Mouse (Mus musculus) CD4-positive, CD25-positive, alpha-beta regulatory T cell, adult 4 months (primary cell): ENCODE data around the gene Rab3b. TPM values are rescaled to one million over a fixed set of nuclear protein-coding genes. Genes with fewer than 3 reads are reported as not detected.

Experiments used
- ATAC-seq: one replicate; pipeline ENCODE4 v1.8.0; 2017
- polyA plus RNA-seq, 2 experiments: library from polyadenylated mRNA; unstranded; fragments of 100-300 nt; shearing (Covaris generic); gene quantifications; one replicate each; pipeline ENCODE4 v1.2.1; 2017

Gene Rab3b
- not detected for polyA plus RNA-seq

- ATAC-seq = peak; percentile 64
Measured at GRCm38 (mm10) chr4:108878963-108879822, at the start of gene Rab3b. Rab3b (plus strand) TSS chr4:108879063.

GRCm38 (mm10) chr4:108830698-108831097 is 48.2 kb upstream of the Rab3b start:
- ATAC-seq = no peak

GRCm38 (mm10) chr4:108832916-108833827 is 45.7 kb upstream of the Rab3b start, which contains the start of gene Btf3l4:
Btf3l4 (minus strand) TSS chr4:108833614.
- ATAC-seq = peak; percentile 88

- peak; percentile 16 for ATAC-seq
Measured at GRCm38 (mm10) chr4:108833828-108834114, 45.1 kb upstream of the Rab3b start.

DNA sequence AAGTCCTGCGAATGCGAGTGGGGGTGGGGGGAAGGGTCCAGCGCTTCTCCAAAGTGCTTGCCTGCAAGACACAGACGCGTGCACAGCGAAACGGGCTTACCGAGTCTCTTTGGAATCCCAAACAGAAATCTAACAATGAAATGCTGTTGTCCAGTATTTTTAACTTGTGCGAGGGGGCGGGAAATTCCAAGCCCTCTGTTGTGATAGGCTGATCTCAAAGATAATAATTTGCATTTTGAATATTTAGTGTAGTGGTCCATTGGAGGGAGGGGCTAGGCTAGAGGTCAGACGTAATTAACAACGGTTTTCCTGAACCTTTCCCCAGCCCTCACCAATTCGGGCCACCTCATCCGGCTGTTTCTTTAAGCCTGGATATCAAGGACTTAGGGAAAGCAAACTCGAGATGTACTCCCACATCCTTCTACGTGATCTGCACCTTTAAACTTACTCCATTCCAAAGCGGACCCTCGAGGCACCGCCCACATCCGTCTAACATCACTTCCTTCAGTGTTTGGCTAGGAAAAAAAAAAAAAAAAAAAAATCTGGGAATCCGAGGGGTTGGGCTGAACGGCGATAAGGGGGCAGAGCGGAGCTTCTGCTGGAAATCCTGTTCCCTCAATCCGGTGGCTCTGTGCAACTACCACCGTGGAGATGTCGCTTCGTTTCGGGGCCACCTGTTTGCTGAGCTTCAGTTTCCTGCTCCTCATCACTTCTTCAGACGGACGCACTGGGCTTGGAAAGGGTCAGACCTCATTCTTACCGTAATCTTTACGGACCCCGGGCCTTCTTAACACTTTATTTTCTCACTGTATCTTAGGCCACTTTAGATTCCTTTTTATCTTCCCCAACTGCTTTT is 44.5 kb upstream of the Rab3b start, which contains the start of gene Txndc12:
Gene Txndc12, plus strand, starts transcription at position 487 of the 856 bp plus-strand sequence.
- peak; percentile 59 for ATAC-seq

- no peak for ATAC-seq
Measured at GRCm38 (mm10) chr4:108834971-108835311, 43.9 kb upstream of the Rab3b start.

GRCm38 (mm10) chr4:108835496-108835895 is 43.4 kb upstream of the Rab3b start:
- ATAC-seq = no peak

DNA sequence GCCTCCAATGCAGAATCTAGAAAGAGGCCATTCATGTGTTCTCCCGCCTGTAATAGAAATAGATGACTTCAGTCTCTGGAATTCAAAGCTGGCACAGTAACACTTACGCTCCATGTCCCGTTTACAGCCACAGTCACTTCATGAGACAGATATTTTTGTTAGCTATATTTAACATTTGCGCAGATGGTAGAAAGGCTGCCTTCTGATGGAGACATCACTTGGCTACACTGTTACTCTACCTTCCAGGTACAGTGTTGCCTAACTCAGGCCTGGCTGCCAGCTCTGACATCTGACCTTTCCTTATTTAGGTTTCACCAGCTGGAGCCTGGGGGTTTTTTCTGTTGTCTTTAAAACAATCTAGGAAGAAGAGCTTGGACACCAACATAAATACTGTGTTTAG is 40.8 kb upstream of the Rab3b start:
- ATAC-seq = no peak

DNA sequence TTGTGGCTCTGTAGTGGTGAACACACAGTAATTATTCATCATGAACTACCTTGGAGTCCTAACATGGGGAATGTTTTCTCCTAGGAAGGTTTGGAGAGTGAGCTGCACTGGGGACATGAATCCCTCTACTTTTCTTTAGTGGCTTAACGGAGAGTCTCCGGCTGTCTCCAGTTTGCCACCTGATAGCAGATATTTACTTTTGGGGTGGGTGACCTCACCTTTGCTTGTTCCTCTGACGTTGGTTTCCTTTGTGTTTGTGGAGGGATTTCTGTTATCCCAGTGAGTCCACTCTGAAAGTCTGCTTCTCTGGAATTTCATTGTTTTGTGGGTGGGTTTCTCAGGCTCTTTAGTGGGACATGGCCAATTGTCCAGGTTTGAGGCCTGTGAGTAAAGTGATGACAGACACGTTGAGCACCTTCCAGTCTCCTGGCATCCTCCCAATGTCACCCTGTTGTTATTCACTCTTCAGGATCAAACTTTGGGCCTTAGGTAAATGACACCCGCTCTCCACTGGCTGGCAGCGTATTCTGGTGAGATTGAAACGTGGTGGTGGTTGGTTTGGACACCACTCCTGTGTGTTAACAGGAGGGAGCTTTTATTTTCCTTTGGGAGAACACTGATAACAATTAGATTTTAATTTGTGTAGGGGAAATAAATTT is 36.8 kb upstream of the Rab3b start:
- no peak for ATAC-seq

- ATAC-seq = no peak
Measured at GRCm38 (mm10) chr4:108843336-108843735, 35.5 kb upstream of the Rab3b start.

DNA sequence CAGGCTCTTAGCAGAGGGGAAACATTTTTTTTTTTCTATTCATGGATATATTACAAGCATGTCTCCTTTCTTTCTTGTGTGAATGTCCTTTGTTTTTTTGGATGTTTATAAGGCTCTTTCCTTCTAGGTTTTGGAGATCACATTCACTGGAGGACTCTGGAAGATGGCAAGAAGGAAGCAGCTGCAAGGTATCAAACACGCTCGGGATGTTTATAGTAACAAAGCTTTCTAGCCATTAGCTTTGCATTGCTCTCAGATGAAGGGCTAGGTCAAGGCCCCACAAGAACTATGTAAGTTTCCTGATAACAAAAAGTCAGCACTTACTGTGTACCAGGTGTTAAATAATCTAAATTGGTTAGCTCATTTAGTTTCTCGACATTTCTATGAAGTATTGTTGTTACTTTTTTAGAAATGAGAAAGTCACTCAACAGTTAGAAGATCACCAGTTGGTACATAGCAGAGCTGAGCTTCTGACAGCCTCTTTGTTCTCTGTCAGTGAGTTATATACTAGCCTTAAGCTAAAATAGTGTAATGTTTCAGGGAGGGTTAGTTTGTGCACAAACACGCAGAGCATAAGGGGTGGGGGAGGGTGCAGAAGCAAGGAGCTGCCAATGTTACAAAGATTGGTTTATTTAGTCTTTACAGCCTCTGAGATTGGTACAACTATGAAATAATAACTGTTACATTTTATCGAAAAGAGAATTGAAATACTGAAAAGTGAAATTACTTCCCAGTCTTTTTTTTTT is 32.9 kb upstream of the Rab3b start:
- ATAC-seq = no peak

- ATAC-seq = peak; percentile 93
Measured at GRCm38 (mm10) chr4:108847715-108848504, 31.0 kb upstream of the Rab3b start, which contains the start of gene Kti12. Kti12 (plus strand) TSS chr4:108847785.

DNA sequence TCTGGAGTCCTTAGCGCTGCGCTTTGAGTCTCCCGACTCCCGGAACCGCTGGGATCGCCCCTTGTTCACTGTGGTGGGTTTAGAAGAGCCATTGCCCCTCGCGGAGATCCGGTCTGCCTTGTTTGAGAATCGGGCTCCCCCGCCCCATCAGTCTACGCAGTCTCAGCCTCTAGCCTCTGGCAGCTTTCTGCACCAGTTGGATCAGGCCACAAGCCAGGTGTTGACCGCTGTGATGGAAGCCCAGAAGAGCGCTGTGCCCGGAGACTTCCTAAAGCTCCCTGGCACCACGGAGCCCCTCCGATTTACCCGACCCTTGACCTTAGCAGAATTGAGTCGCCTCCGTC is 30.4 kb upstream of the Rab3b start, which contains the start of gene A730015C16Rik:
Gene A730015C16Rik, minus strand, starts transcription at position 115 of the 344 bp plus-strand sequence.
- ATAC-seq = no peak

DNA sequence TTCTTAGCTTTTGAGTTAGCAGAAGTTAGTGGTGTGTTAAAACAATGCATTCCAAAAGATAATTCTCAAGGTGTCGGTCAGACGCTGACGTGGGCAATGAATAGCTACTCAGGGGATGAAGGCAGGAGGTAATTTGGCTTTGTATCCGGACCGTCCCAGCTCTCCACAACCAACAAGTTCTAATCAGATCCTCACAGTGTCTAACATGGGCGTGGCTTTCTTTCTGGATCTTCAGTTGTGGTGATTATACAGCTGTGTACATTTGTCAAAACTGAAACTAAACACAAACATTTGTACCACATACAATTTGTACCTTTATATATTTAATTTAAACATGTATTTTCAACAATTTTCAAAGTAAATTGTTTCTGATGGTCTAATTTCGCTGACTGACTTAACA is 12.1 kb upstream of the Rab3b start:
- ATAC-seq = no peak

DNA sequence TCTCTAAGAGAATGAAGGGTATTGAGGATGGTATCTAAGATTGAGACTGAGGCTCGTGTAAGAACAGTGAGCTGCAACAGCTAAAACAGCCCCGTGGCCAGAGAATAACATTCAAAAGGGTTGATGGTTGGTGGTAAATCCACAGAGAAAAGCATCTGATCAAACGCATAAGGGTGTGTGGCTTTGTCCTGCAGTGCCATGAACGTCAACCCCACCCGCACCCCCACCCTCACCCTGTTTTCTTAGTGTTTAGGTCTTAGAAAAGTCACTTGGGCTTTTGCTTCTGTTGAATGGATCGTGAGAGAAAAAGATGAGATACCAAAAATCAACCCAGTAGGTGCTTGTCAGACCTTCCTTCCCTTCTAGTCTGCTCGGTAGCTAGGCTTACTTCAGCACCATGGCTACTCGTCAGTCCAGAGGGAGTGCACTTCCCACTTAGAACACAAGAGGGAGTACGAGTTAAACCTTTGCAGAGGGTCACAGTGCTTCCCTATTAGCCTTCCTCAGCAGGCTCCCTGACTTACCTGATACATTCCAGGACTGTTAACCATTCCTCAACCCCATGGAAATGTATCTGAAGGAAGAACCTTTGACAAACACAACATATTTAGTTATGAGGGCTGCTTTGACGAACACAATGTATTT is 9.0 kb upstream of the Rab3b start:
- peak; percentile 58 for ATAC-seq

GRCm38 (mm10) chr4:108873746-108874145 is 5.1 kb upstream of the Rab3b start:
- no peak for ATAC-seq

DNA sequence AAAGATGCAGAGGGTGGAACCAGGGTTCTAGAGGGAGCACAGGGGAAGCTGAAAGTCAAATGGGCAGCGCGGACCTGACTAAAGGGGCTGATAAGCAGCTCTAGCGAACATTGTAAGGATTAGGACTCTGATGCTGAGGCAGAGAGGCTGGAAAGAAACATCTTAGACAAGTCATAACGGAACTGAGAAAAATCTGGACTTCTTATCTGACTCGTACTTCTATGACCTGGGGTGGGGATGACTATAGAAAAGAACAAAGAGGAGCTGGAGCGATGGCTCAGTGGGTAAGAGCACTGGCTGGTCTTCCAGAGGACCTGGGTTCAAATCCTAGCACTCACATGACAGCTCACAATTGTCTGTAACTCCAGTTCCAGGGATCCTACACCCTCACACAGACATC is 962 bp upstream of the Rab3b start:
- no peak for ATAC-seq

- ATAC-seq = no peak
Measured at GRCm38 (mm10) chr4:108883815-108884214, 5.0 kb downstream of the Rab3b start.

- no peak for ATAC-seq
Measured at GRCm38 (mm10) chr4:108887456-108887855, 8.6 kb downstream of the Rab3b start.

GRCm38 (mm10) chr4:108890876-108891275 is 12.0 kb downstream of the Rab3b start:
- ATAC-seq = no peak
